Mouse (Mus musculus): ENCODE results near the gene Ehbp1.

DNA sequence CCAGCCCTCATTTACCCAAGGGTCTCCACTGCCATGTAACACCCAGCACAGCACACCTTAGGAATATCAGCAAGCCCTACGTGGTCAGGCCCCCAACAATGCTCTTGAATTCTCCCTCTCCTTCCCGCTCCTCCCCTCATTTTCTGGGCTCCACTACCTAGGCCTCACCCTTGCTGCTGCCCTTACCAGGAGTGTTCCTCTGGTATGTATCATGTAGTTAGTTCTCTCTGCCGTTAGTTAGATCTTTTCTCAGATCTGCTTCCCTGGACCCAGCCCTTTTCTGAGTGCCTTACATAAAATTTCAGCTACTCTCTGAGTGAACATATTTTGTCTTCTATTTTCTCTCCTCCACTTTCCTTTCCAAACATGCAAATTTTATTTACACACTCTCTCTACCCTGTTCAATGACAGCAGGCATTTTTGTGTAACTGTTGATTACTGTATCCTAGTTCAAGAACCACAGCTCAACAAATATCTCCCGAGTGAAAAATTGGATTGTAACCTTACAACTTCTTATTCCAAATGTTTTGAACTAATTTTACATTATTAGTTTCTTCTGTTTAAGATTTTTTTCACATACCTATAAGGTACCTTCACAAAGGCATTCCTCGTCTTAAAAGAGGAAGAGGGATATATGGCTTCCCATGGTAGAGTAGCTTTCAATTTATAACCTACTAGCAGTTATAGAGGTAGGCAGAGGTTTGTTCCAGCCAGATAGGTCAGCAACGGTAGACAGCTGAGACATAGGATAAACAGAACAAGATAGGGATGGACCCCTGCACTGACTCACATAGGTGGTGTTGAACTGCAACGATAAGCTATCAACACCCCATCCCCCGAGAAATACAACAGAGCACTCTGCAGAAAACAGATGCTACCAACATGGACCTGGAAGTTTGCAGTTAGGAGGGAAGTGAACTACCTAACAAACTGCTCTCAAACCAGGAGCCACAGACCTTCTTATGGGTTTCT lies 160.3 kb downstream of the Ehbp1 start:
- TF ChIP-seq POLR2A (IDR thresholded peaks at IDR 0.05; ENCODE audit: low read depth, low read length) (no peak), CTCF (conservative IDR thresholded peaks at IDR 0.05; ENCODE audit: insufficient read depth, insufficient read length, low read depth, low read length) (no peak)

Measured in kidney, adult 2 months (tissue).